Mouse (Mus musculus) lung, postnatal 0 days (tissue): ENCODE measurements around the gene Ndufa6.

Source experiments
- CTCF ChIP-seq: IDR thresholded peaks from 2 replicates; pipeline ENCODE4 v1.5.1; 2016; ENCODE audit warnings: antibody characterized with exemption, mild to moderate bottlenecking
- EP300 ChIP-seq: IDR thresholded peaks from 2 replicates; pipeline ENCODE4 v1.6.1; 2016; ENCODE audit warnings: antibody characterized with exemption, mild to moderate bottlenecking, control low read depth

GRCm38 (mm10) chr15:82402741-82403140, 48.6 kb upstream of the Ndufa6 start:
- no peak for TF ChIP-seq CTCF
- no peak for TF ChIP-seq EP300
